Mouse (Mus musculus): ENCODE data around the gene Pax4.

- no peak for TF ChIP-seq GATA1 (IDR thresholded peaks at IDR 0.05; ENCODE audit: low read length)
- no peak for TF ChIP-seq TAL1 (IDR thresholded peaks at IDR 0.05; ENCODE audit: low read length)
Observed at GRCm38 (mm10) chr6:28464630-28465029, 15.5 kb upstream of the Pax4 start.
